Mouse (Mus musculus) ES-E14 (cell line): ENCODE measurements around the gene Rbms1. TPM values are rescaled to one million over a fixed set of nuclear protein-coding genes. Genes with fewer than 3 reads are reported as not detected.

ENCODE experiments used
- DNase-seq: peaks from one replicate; pipeline ENCODE4 v3.0.0-alpha.2; 2013; ENCODE audit warnings: low read depth, low spot score
- H3K27ac ChIP-seq: 2 replicates; pipeline ENCODE4 v1.5.1; 2012; ENCODE audit warnings: low read depth, mild to moderate bottlenecking, low read length, moderate library complexity, mixed read lengths; ENCODE audit not compliant: poor library complexity, insufficient read depth, severe bottlenecking
- H3K36me3 ChIP-seq: 2 replicates; pipeline ENCODE4 v1.6.1; 2012; ENCODE audit warnings: mild to moderate bottlenecking, low read length, moderate library complexity, mixed read lengths; ENCODE audit not compliant: control insufficient read depth, poor library complexity, insufficient read depth, severe bottlenecking
- H3K4me1 ChIP-seq, 2 experiments: fragments of 150-350 bp in 1 of 2; sonication (generic) in 1 of 2; 2 replicates each; pipeline ENCODE4 v1.6.1; 2012; ENCODE audit warnings: low read length in 2 of 2, mild to moderate bottlenecking in 1 of 2, mixed read lengths in 1 of 2; ENCODE audit not compliant: control insufficient read depth in 2 of 2, insufficient read depth in 2 of 2, poor library complexity in 1 of 2
- H3K4me3 ChIP-seq, 2 experiments: fragments of 150-350 bp in 1 of 2; sonication (generic) in 1 of 2; 2 replicates each; pipeline ENCODE4 v1.5.1; 2012; ENCODE audit warnings: low read length in 2 of 2, low read depth in 1 of 2, mild to moderate bottlenecking in 1 of 2, mixed read lengths in 1 of 2; ENCODE audit not compliant: insufficient read depth in 1 of 2, poor library complexity in 1 of 2, severe bottlenecking in 1 of 2
- H3K9ac ChIP-seq: 2 replicates; pipeline ENCODE4 v1.6.1; 2012; ENCODE audit warnings: low read depth, mild to moderate bottlenecking, low read length, mixed read lengths; ENCODE audit not compliant: poor library complexity, insufficient read depth, severe bottlenecking
- H3K9me3 ChIP-seq: fragments of 150-350 bp; sonication (generic); 2 replicates; pipeline ENCODE4 v1.6.1; 2012; ENCODE audit warnings: low read depth, mild to moderate bottlenecking, low read length; ENCODE audit not compliant: control insufficient read depth, insufficient read depth
- CHD2 ChIP-seq: IDR thresholded peaks from 2 replicates; pipeline ENCODE4 v1.6.1; 2014; ENCODE audit warnings: mild to moderate bottlenecking, low read depth, low read length, inconsistent platforms
- HCFC1 ChIP-seq: IDR thresholded peaks from 2 replicates; pipeline ENCODE4 v1.6.1; 2012; ENCODE audit warnings: low read length, inconsistent platforms, borderline replicate concordance; ENCODE audit not compliant: insufficient read depth
- MAFK ChIP-seq: IDR thresholded peaks from 2 replicates; pipeline ENCODE4 v1.6.1; 2014; ENCODE audit warnings: mild to moderate bottlenecking, low read depth, low read length, inconsistent platforms; ENCODE audit not compliant: insufficient read depth
- ZC3H11A ChIP-seq: IDR thresholded peaks from 2 replicates; pipeline ENCODE4 v1.6.1; 2012; ENCODE audit warnings: low read depth, mild to moderate bottlenecking, inconsistent platforms, low read length, borderline replicate concordance
- ZNF384 ChIP-seq: IDR thresholded peaks from 2 replicates; pipeline ENCODE4 v1.6.1; 2012; ENCODE audit warnings: low read depth, low read length, inconsistent platforms
- in situ Hi-C, 2 experiments: fragments of 600-800 bp; cut with MboI; formaldehyde crosslinking; loops; one replicate each; pipeline ENCODE4 v1.15.1; 2025; ENCODE audit warnings: low sequenced_read_pairs in 2 of 2, inconsistent platforms in 1 of 2; ENCODE audit not compliant: unreplicated experiment in 2 of 2
- total RNA-seq: library from RNA; depleted of rRNA; stranded (reverse); fragments of 300-350 nt; gene quantifications from 2 replicates; pipeline ENCODE4 v1.2.3, GENCODE M21; 2012

Rbms1 gene
- total RNA-seq, 1 experiment, result 45.6 TPM

- Histone ChIP-seq H3K4me1 (no peaks in the 10 kb centered on the region), H3K36me3 (no peaks in the 10 kb centered on the region), H3K9ac (no peak overlapping the region), H3K4me3 (no peak overlapping the region), H3K9me3 (no peaks in the 10 kb centered on the region), H3K27ac (no peak overlapping the region)
- no peak for DNase-seq
- in situ Hi-C loops, result no loop called here
- TF ChIP-seq HCFC1, result no peak
Measured at GRCm38 (mm10) chr2:60901511-60901951, 61.5 kb downstream of the Rbms1 start.

GRCm38 (mm10) chr2:60901013-60901412, 62.0 kb downstream of the Rbms1 start:
- no peak overlapping the region for H3K9ac ChIP-seq
- H3K36me3 ChIP-seq, result no peaks in the 10 kb centered on the region
- no peak overlapping the region for H3K27ac ChIP-seq
- H3K9me3 ChIP-seq, result no peaks in the 10 kb centered on the region
- no peak overlapping the region for H3K4me3 ChIP-seq
- TF ChIP-seq MAFK (no peak), CHD2 (no peak), ZNF384 (no peak), HCFC1 (no peak), ZC3H11A (no peak)
- no peak for DNase-seq
- in situ Hi-C loops, result no loop called here
- no peaks in the 10 kb centered on the region for H3K4me1 ChIP-seq

DNA sequence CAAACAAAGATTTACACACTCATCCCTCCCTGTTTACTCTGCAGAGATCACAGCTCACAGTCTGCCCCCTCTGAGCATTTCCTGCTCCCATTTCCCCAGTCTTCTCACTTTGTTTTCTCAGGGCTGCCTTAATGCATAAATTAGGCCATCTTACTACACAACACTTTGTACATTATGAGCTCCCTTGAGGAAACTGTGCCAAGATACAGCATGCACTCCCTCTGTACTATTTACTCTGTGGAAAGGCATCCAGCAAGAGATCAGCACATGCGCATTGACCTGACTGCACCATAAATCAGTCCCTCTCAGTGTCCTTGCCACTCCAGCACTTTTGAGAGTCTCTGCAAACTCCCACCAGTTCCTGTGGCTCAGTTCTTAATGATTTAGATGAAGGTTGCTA, 70.0 kb downstream of the Rbms1 start:
- in situ Hi-C loops, result no loop called here
- H3K27ac ChIP-seq, result no peak overlapping the region
- no peak overlapping the region for H3K4me3 ChIP-seq
- H3K36me3 ChIP-seq, result no peaks in the 10 kb centered on the region
- no peaks in the 10 kb centered on the region for H3K4me1 ChIP-seq
- no peak for TF ChIP-seq HCFC1
- no peaks in the 10 kb centered on the region for H3K9me3 ChIP-seq
- DNase-seq, result no peak
- no peak overlapping the region for H3K9ac ChIP-seq

DNA sequence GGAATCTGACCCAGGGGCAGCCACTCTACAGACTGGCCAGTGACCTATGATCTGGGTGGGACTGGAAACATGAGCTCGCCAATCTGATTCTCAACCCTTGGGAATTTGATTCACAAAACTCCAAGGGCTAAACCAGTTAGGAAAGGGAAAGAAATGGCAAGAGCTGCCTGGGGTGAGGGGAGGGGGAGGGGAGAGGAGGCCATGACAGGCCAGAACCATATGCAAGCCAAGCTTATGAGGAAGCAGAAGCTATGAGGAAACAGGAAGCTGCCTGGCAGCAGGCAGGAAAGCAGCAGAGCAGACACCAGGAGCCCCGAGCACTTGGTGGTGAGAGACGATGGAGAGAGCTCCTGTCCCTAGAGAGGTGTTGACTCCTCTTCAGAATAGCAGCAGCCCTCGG, 79.1 kb downstream of the Rbms1 start:
- DNase-seq, result no peak
- Histone ChIP-seq H3K36me3 (no peaks in the 10 kb centered on the region), H3K9ac (no peak overlapping the region), H3K4me1 (peaks cover 1 to 3% of the 10 kb centered on the region in 2 experiments; a peak in 1 of 4 replicates), H3K4me3 (no peak overlapping the region), H3K9me3 (no peaks in the 10 kb centered on the region), H3K27ac (no peak overlapping the region)
- in situ Hi-C loops, result no loop called here
- TF ChIP-seq ZC3H11A, result no peak
- no peak for TF ChIP-seq ZNF384
- TF ChIP-seq HCFC1, result no peak

DNA sequence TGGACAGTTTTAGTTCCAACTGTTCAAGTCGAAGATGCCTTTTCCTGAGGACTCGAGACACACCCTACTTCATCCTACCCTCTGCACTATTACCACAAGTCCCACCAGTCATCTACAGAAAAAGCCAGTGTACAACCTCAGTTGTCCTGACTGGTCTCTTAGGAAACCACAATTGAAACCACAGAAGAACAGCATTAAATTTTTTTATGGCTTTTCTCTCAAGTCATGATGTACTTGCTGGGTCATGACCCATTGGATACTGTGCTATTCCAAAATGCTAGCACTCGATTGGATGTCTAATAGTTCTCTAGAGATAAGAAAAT, 80.0 kb downstream of the Rbms1 start:
- DNase-seq, result no peak
- no peaks in the 10 kb centered on the region for H3K9me3 ChIP-seq
- in situ Hi-C loops, result no loop called here
- H3K9ac ChIP-seq, result no peak overlapping the region
- H3K36me3 ChIP-seq, result no peaks in the 10 kb centered on the region
- TF ChIP-seq ZC3H11A (no peak), ZNF384 (no peak), MAFK (no peak), CHD2 (no peak), HCFC1 (no peak)
- H3K4me3 ChIP-seq, result no peak overlapping the region
- peaks cover 1 to 3% of the 10 kb centered on the region in 2 experiments; a peak in 1 of 4 replicates for H3K4me1 ChIP-seq
- no peak overlapping the region for H3K27ac ChIP-seq
